Mouse (Mus musculus) liver, adult 2 months (tissue): ENCODE results near the gene Ss18l2.

Source experiments
- CTCF ChIP-seq: fragments of 200-500 bp; IDR thresholded peaks from 2 replicates; pipeline ENCODE4 v1.5.1; 2011; ENCODE audit warnings: low read depth, low read length, control low read depth
- POLR2A ChIP-seq: fragments of 200-500 bp; IDR thresholded peaks from 2 replicates; pipeline ENCODE4 v1.6.1; 2011; ENCODE audit warnings: low read length, control low read depth; ENCODE audit not compliant: insufficient read depth; ENCODE audit errors: extremely low read depth

GRCm38 (mm10) chr9:121677069-121677468 lies 33.1 kb upstream of the Ss18l2 start:
- no peak for TF ChIP-seq POLR2A
- TF ChIP-seq CTCF = no peak
